Mouse (Mus musculus): ENCODE measurements around the gene Snrpg. TPM values are rescaled to one million over a fixed set of nuclear protein-coding genes. Genes with fewer than 3 reads are reported as not detected.
"Not testable (repeated sequence)": the region's sequence is repeated elsewhere in the genome, so short reads cannot be mapped to it uniquely, and the experiment has no call there.

The Snrpg gene
- polyA plus RNA-seq, 1 experiment from 2014 or later: 410 TPM

- ATAC-seq (ENCODE audit: low FRiP score) (no peak), DNase-seq (ENCODE audit: low spot score) (no peak)
- Histone ChIP-seq H3K27me3 (ENCODE audit: control insufficient read depth, insufficient read depth, low read length) (no peaks in the 10 kb centered on the region), H3K4me2 (replicated peaks) (no peak overlapping the region), H3K36me3 (replicated peaks; ENCODE audit: control insufficient read depth, insufficient read depth) (peaks cover 41% of the 10 kb centered on the region), H3K9ac (no peak overlapping the region), H3K9me3 (ENCODE audit: control insufficient read depth, low read length) (no peaks in the 10 kb centered on the region), H3K4me3 (replicated peaks; ENCODE audit: low read length) (no peak overlapping the region), H3K27ac (no peak overlapping the region), H3K4me1 (replicated peaks; ENCODE audit: control insufficient read depth, insufficient read depth, low read length) (peaks cover 20% of the 10 kb centered on the region)
- WGBS: 96% methylated on average over 6 of the region's 6 CpGs
Measured at GRCm38 (mm10) chr6:86373556-86373955, 2.5 kb downstream of the Snrpg start.

- H3K9me3 ChIP-seq (ENCODE audit: control insufficient read depth, low read length): no peaks in the 10 kb centered on the region
- H3K27ac ChIP-seq: no peak overlapping the region
- peaks cover 43% of the 10 kb centered on the region for H3K36me3 ChIP-seq (replicated peaks; ENCODE audit: control insufficient read depth, insufficient read depth)
- no peak overlapping the region for H3K4me3 ChIP-seq (replicated peaks; ENCODE audit: low read length)
- H3K9ac ChIP-seq: no peak overlapping the region
- ATAC-seq (ENCODE audit: low FRiP score): no peak
- H3K4me2 ChIP-seq (replicated peaks): no peak overlapping the region
- H3K27me3 ChIP-seq (ENCODE audit: control insufficient read depth, insufficient read depth, low read length): no peaks in the 10 kb centered on the region
- 91% methylated on average over 3 of the region's 3 CpGs for WGBS
- H3K4me1 ChIP-seq (replicated peaks; ENCODE audit: control insufficient read depth, insufficient read depth, low read length): no peaks in the 10 kb centered on the region
- DNase-seq (ENCODE audit: low spot score): no peak
Measured at GRCm38 (mm10) chr6:86378341-86378740, 7.2 kb downstream of the Snrpg start.

- not testable (repeated sequence) for H3K4me1 ChIP-seq (replicated peaks; ENCODE audit: control insufficient read depth, insufficient read depth, low read length); DNase-seq (ENCODE audit: low spot score); ATAC-seq (ENCODE audit: low FRiP score); H3K9ac ChIP-seq; H3K27me3 ChIP-seq (ENCODE audit: control insufficient read depth, insufficient read depth, low read length); H3K9me3 ChIP-seq (ENCODE audit: control insufficient read depth, low read length); H3K4me2 ChIP-seq (replicated peaks); H3K4me3 ChIP-seq (replicated peaks; ENCODE audit: low read length); H3K27ac ChIP-seq
- peaks cover 46% of the 10 kb centered on the region for H3K36me3 ChIP-seq (replicated peaks; ENCODE audit: control insufficient read depth, insufficient read depth)
- 73% methylated on average over 7 of the region's 8 CpGs for WGBS
Measured at GRCm38 (mm10) chr6:86380112-86380511, 9.0 kb downstream of the Snrpg start.

GRCm38 (mm10) chr6:86382551-86382950 is 11.4 kb downstream of the Snrpg start:
- H3K9ac ChIP-seq: no peak overlapping the region
- peaks cover 53% of the 10 kb centered on the region for H3K36me3 ChIP-seq (replicated peaks; ENCODE audit: control insufficient read depth, insufficient read depth)
- no peak overlapping the region for H3K27ac ChIP-seq
- H3K4me2 ChIP-seq (replicated peaks): no peak overlapping the region
- no peaks in the 10 kb centered on the region for H3K4me1 ChIP-seq (replicated peaks; ENCODE audit: control insufficient read depth, insufficient read depth, low read length)
- H3K4me3 ChIP-seq (replicated peaks; ENCODE audit: low read length): no peak overlapping the region
- no peaks in the 10 kb centered on the region for H3K27me3 ChIP-seq (ENCODE audit: control insufficient read depth, insufficient read depth, low read length)
- ATAC-seq (ENCODE audit: low FRiP score) (no peak), DNase-seq (ENCODE audit: low spot score) (no peak)
- H3K9me3 ChIP-seq (ENCODE audit: control insufficient read depth, low read length): no peaks in the 10 kb centered on the region

GRCm38 (mm10) chr6:86383370-86383769 is 12.3 kb downstream of the Snrpg start:
- no peak overlapping the region for H3K27ac ChIP-seq
- no peaks in the 10 kb centered on the region for H3K27me3 ChIP-seq (ENCODE audit: control insufficient read depth, insufficient read depth, low read length)
- peaks cover 53% of the 10 kb centered on the region for H3K36me3 ChIP-seq (replicated peaks; ENCODE audit: control insufficient read depth, insufficient read depth)
- H3K4me2 ChIP-seq (replicated peaks): no peak overlapping the region
- no peaks in the 10 kb centered on the region for H3K4me1 ChIP-seq (replicated peaks; ENCODE audit: control insufficient read depth, insufficient read depth, low read length)
- H3K4me3 ChIP-seq (replicated peaks; ENCODE audit: low read length): no peak overlapping the region
- no peak overlapping the region for H3K9ac ChIP-seq
- WGBS: 45% methylated on average over 16 of the region's 16 CpGs
- ATAC-seq (ENCODE audit: low FRiP score) (no peak), DNase-seq (ENCODE audit: low spot score) (no peak)
- no peaks in the 10 kb centered on the region for H3K9me3 ChIP-seq (ENCODE audit: control insufficient read depth, low read length)

GRCm38 (mm10) chr6:86384692-86385091 is 13.6 kb downstream of the Snrpg start:
- WGBS: 76% methylated on average over 4 of the region's 4 CpGs
- Histone ChIP-seq H3K4me2 (replicated peaks) (no peak overlapping the region), H3K36me3 (replicated peaks; ENCODE audit: control insufficient read depth, insufficient read depth) (peaks cover 53% of the 10 kb centered on the region), H3K9ac (no peak overlapping the region), H3K4me1 (replicated peaks; ENCODE audit: control insufficient read depth, insufficient read depth, low read length) (no peaks in the 10 kb centered on the region), H3K9me3 (ENCODE audit: control insufficient read depth, low read length) (no peaks in the 10 kb centered on the region), H3K27ac (no peak overlapping the region), H3K27me3 (ENCODE audit: control insufficient read depth, insufficient read depth, low read length) (no peaks in the 10 kb centered on the region), H3K4me3 (replicated peaks; ENCODE audit: low read length) (no peak overlapping the region)
- ATAC-seq (ENCODE audit: low FRiP score) (no peak), DNase-seq (ENCODE audit: low spot score) (no peak)

- no peak for ATAC-seq (ENCODE audit: low FRiP score)
- H3K9ac ChIP-seq: no peak overlapping the region
- no peak overlapping the region for H3K27ac ChIP-seq
- H3K4me1 ChIP-seq (replicated peaks; ENCODE audit: control insufficient read depth, insufficient read depth, low read length): no peaks in the 10 kb centered on the region
- H3K4me2 ChIP-seq (replicated peaks): no peak overlapping the region
- no peaks in the 10 kb centered on the region for H3K9me3 ChIP-seq (ENCODE audit: control insufficient read depth, low read length)
- no peak for DNase-seq (ENCODE audit: low spot score)
- no peaks in the 10 kb centered on the region for H3K27me3 ChIP-seq (ENCODE audit: control insufficient read depth, insufficient read depth, low read length)
- no peak overlapping the region for H3K4me3 ChIP-seq (replicated peaks; ENCODE audit: low read length)
- 89% methylated on average over 5 of the region's 5 CpGs for WGBS
- peaks cover 58% of the 10 kb centered on the region for H3K36me3 ChIP-seq (replicated peaks; ENCODE audit: control insufficient read depth, insufficient read depth)
Measured at GRCm38 (mm10) chr6:86385362-86386104, 14.4 kb downstream of the Snrpg start.

GRCm38 (mm10) chr6:86387313-86387712 is 16.2 kb downstream of the Snrpg start:
- Histone ChIP-seq H3K4me2 (replicated peaks) (no peak overlapping the region), H3K4me1 (replicated peaks; ENCODE audit: control insufficient read depth, insufficient read depth, low read length) (no peaks in the 10 kb centered on the region), H3K4me3 (replicated peaks; ENCODE audit: low read length) (no peak overlapping the region), H3K27ac (no peak overlapping the region), H3K9ac (no peak overlapping the region), H3K36me3 (replicated peaks; ENCODE audit: control insufficient read depth, insufficient read depth) (peaks cover 76% of the 10 kb centered on the region), H3K27me3 (ENCODE audit: control insufficient read depth, insufficient read depth, low read length) (no peaks in the 10 kb centered on the region), H3K9me3 (ENCODE audit: control insufficient read depth, low read length) (no peaks in the 10 kb centered on the region)
- DNase-seq (ENCODE audit: low spot score) (no peak), ATAC-seq (ENCODE audit: low FRiP score) (no peak)
- 85% methylated on average over 12 of the region's 12 CpGs for WGBS

- Histone ChIP-seq H3K9me3 (ENCODE audit: control insufficient read depth, low read length) (no peaks in the 10 kb centered on the region), H3K4me3 (replicated peaks; ENCODE audit: low read length) (no peak overlapping the region), H3K4me1 (replicated peaks; ENCODE audit: control insufficient read depth, insufficient read depth, low read length) (no peaks in the 10 kb centered on the region), H3K4me2 (replicated peaks) (no peak overlapping the region), H3K9ac (no peak overlapping the region), H3K36me3 (replicated peaks; ENCODE audit: control insufficient read depth, insufficient read depth) (peaks cover 83% of the 10 kb centered on the region), H3K27ac (no peak overlapping the region), H3K27me3 (ENCODE audit: control insufficient read depth, insufficient read depth, low read length) (no peaks in the 10 kb centered on the region)
- WGBS: 82% methylated on average over 18 of the region's 18 CpGs
- DNase-seq (ENCODE audit: low spot score) (no peak), ATAC-seq (ENCODE audit: low FRiP score) (no peak)
Measured at GRCm38 (mm10) chr6:86388461-86388860, 17.4 kb downstream of the Snrpg start.

GRCm38 (mm10) chr6:86391326-86391725 is 20.2 kb downstream of the Snrpg start:
- DNase-seq (ENCODE audit: low spot score) (no peak), ATAC-seq (ENCODE audit: low FRiP score) (no peak)
- WGBS: 95% methylated on average over 5 of the region's 5 CpGs

More at GRCm38 (mm10) chr6:86391326-86391725, 20.2 kb downstream of the Snrpg start:
- H3K36me3 ChIP-seq (replicated peaks; ENCODE audit: control insufficient read depth, insufficient read depth): peaks cover 74% of the 10 kb centered on the region
- peaks cover 17% of the 10 kb centered on the region for H3K4me1 ChIP-seq (replicated peaks; ENCODE audit: control insufficient read depth, insufficient read depth, low read length)
- H3K4me3 ChIP-seq (replicated peaks; ENCODE audit: low read length): no peak overlapping the region
- H3K4me2 ChIP-seq (replicated peaks): no peak overlapping the region
- H3K9ac ChIP-seq: no peak overlapping the region
- no peaks in the 10 kb centered on the region for H3K27me3 ChIP-seq (ENCODE audit: control insufficient read depth, insufficient read depth, low read length)
- no peak overlapping the region for H3K27ac ChIP-seq
- H3K9me3 ChIP-seq (ENCODE audit: control insufficient read depth, low read length): no peaks in the 10 kb centered on the region
